Mouse (Mus musculus) retina, adult 2 months (tissue): ENCODE measurements around the gene Fam102b.

Experiments used
- DNase-seq: peaks from one replicate; pipeline ENCODE4 v3.0.0-alpha.2; 2012; ENCODE audit warnings: low read depth, low spot score

The Fam102b gene

DNA sequence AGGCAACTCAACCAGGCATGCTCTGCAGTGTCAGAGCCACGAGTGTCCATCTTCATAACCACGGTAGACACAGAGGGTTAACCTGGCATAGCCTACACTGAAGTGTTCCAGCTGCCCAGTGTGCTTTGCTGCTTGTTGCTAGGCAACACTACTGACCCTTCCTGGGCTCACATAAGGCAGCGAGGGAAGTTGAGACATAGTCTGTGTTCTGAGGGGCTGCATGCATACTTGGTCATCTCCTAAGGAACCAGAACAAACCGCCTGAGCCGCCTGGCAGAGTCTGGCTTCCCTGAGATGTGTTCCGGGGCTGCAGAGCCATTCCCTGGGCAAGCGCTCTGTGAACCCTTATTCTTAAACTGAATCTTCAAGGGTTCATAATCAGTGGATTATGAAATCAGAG is 66.2 kb downstream of the Fam102b start:
- no peak for DNase-seq

DNA sequence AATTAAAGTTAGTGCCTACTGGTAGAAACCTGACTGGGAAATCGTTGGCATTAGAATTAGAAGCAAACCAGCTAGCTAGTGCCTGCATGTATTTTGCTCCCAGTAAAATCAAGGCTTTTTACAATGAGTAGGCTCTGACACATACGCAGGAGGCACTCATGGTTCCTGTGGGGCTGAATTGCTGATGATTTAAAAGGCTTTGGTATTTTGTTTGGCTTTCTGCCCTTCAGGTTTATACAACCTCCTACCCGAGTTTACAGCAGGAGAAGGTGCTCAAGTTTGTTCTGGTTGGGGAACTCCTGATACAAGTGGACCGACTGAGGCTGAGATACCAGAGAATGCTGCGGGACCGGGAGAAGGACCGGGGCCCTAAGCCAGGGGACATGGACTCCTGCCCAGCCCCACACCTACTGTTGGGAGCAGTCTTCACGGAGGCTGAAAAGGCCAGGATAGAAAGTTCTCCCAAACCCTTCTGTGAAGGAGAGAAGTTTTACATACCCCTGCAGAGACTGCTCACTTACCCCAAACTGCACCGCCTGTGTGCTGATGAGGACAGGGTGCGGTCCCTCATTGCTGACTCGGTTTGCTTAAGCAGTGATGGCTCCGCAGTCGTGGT is 67.6 kb downstream of the Fam102b start:
- no peak for DNase-seq

DNA sequence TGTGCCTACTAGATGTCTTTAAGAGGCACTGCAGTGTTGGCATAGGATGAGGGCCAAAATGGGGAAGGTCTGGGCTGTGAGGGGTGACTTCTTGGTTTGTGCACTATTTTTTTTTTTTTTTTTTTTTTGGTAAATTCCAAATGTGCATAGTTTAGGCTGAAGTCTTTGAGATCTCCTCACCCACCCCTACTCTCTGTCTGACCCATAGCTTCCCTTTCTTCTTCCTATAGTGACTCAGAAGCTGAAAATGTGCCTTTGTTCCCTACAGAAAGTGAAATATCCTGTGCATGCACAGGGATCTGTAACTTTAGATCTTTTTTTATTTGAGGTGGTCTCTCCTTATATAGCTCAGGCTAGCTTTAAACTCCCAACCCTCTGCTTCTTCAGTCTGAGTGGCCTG is 69.4 kb downstream of the Fam102b start:
- DNase-seq: no peak

DNA sequence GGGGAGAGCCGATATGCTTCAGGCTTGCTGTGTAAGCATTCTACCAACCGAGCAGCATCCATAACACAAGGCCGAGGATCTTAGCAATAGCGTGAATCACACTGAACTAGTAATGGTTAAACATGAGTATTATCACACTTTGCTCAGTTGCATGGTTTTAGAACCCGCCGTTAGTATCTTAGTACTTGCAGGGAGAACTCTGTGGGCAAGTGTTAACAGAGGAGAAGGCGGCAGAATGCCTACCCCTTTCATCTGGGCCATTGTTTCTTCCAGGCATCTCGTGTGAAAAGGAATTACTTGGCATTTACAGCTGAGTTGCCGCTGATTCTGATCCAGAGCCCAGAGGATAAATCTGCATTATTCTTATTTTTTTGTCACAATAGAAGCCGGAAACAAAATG is 86.4 kb downstream of the Fam102b start:
- no peak for DNase-seq

DNA sequence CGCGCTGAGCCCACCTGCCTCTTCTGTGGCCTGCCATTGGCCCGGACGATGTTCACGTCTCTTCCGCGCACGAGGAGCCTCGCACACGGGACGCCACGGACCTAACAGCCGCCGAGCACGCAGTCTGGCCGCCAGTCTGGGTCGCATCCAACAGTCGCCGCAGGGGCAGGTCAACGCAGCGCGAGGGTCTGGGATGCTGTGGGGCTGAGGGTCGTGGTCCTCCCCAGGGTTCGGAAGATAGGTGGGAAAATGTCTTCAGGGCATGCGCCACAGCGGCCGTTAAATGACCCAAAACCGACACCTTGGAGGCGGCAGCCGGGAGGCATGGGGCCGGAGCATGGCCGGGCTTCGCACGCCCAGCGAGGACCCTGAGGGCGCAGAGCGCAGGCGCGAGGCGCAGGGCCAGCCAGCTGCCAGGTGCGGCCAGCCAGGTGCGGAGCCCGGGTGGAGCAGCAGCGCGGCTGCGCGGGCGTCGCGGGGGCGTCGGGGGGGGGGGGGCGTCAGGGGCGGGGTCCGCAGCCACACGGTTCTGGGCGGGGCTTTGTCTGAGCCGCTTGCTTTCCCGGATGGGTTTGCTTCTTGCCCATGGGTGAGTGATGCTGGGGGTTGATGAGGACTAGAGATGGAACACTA is 87.3 kb downstream of the Fam102b start, which contains the start of gene Gm9857:
Gene Gm9857 (minus strand): TSS at position 445 of the 633 bp plus-strand sequence.
- DNase-seq: no peak

DNA sequence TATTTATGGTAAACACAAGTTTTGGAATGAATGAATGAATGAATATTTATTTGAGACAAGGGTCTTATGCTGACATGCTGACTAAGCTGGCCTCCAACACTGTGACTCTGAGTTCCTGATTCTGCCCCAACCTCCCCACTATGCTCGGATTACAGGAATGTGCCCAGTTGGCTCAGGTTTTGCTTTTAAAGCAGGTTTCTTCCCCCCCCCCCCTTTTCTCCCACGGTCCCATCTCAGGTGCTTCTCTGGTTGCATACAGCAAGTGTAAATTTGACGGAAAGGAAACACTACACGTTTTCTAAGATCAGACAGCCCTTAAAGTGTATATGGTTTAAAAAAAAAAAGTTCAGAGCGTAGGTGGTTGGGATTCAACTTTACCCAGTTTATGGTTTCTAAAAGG is 87.8 kb downstream of the Fam102b start, which contains the start of gene Henmt1:
Gene Henmt1 (plus strand): TSS at position 301 of the 400 bp plus-strand sequence.
- no peak for DNase-seq

DNA sequence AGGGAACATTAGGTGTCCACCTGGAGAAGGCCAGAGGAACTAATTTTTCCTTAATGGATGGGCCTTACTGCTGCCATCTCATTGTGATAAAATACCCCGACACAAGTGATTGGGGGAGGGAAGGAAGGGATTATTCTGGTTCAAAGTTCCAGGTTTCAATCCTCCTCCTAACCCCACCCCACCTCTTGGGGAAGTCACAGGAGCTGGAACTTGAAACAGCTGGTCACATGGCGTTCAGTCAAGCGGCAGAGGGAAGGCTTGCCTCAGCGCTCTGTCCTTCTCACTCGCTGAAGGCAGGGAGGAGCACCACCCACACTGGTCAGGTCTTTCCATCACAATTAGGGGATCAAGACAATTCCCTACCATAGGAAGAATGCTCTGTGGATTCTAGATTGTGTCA is 88.7 kb downstream of the Fam102b start:
- DNase-seq: no peak

DNA sequence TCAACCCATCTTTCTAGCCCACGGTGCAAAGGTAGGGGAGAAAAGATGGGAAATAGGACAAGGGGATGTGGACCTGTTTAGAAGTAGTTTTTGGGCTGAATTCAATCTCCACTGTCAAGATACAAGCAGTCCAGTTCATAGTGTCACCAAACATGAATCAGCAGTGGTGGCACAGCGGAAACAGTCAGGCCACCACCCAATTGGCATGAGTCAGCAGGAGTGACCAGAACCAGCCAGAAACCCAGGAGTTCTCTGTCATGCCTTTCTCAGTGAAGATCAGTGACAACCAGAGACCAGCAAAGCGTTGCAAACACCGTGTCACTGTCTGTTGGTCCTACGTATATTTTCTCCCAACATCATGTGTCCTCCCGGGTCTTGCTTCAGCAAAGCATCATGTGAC is 93.8 kb downstream of the Fam102b start:
- DNase-seq: no peak

DNA sequence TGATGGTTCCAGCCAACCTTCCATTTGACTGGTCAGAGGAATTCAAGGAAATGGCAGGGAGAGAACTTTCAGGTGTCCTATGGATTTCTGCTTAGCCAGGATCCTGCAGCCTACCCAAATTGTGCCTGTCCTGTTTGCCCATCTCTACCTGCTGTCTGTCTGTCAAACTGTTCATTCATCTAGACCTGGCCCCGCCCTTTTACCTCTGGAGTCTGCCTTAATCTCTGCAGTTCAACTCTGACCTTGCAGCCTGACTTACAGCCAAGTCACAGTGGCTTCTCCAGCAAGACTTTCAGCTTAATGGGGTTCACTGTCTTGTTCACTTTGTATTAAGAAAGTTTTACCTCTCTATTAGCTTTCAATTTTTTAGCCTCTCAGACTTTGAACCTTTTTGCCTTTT is 101.1 kb downstream of the Fam102b start:
- no peak for DNase-seq

DNA sequence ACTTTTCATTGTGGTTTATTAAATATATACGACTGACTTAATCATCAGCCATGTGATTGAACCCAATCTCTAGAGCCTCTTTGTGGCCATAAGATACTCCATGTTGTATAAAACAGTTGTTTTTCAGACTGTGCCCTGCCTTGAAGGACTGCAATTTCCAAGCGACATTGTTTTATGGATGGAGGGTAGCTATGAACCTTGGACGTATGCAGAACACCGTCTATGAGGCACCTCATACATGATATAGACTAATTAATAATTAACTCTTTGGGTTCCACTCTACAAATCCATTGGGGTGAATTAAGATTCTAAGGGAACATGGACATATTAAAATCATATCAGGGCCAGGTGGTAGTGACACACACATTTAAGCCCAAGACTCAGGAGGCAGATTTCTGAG is 101.7 kb downstream of the Fam102b start:
- DNase-seq: no peak

DNA sequence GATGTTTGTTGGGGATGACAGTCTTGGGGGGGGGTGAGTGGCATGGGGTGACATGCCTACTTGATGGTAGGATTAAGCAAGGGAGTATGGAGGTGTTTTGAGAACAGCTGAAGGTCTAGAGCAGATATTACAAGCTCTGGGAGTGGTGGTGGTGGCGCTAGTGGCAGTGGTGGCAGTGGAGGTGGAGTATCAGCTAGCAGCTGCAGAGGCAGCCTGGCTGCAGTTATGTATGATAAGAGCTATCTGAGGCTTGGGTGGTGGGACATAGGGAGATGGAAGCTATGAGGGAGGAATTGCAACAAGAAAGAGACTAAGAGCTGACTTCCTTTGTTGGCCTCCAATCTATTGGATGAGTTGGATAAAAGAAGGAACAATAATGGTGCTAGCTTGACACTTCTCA is 105.6 kb downstream of the Fam102b start:
- no peak for DNase-seq
